Mouse (Mus musculus): Measurements from ENCODE around the gene Psmd7. TPM values are rescaled to one million over a fixed set of nuclear protein-coding genes. Genes with fewer than 3 reads are reported as not detected.
A peak's percentile ranks its signal among the peaks of the same experiment; 100 is the strongest.

Gene Psmd7
- polyA plus RNA-seq, 1 experiment from 2014 or later: 298 TPM

DNA sequence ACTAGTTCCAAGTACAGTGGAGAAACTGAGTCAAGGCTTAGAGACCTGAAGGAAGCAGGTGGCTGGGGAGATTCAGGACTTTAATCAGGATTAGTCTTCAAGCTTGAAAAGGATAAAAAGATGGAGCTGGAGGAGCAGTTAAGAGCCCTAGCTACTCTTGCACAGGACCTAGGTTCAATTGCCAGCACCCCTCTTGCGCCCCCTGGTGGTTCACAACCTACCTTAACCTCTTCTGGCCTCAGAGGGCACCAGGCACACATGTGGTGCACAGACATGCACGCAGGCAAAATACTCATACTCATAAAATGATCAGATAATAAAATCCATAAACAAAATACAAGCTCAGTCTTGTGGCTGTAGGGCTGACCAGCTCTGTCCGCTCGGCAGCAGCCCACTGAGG lies 15.8 kb downstream of the Psmd7 start:
- Histone ChIP-seq H3K4me3 (ENCODE audit: low read depth, low read length) (no peak overlapping the region), H3K36me3 (ENCODE audit: control insufficient read depth, insufficient read depth, low read length) (no peaks in the 10 kb centered on the region), H3K9me3 (ENCODE audit: control insufficient read depth, low read length) (no peaks in the 10 kb centered on the region), H3K4me1 (replicated peaks; ENCODE audit: control insufficient read depth, insufficient read depth, low read length) (no peaks in the 10 kb centered on the region), H3K27ac (ENCODE audit: low read depth, low read length) (no peak overlapping the region), H3K4me2 (ENCODE audit: low read depth, low read length, severe bottlenecking) (no peak overlapping the region), H3K9ac (ENCODE audit: low read length) (no peak overlapping the region), H3K27me3 (ENCODE audit: control insufficient read depth, insufficient read depth, low read length) (no peaks in the 10 kb centered on the region)
- ATAC-seq (replicated peaks; ENCODE audit: low FRiP score): no peak
- DNase-seq (ENCODE audit: low spot score): peak; percentile 81
- WGBS: 56% methylated on average over 4 of the region's 4 CpGs

DNA sequence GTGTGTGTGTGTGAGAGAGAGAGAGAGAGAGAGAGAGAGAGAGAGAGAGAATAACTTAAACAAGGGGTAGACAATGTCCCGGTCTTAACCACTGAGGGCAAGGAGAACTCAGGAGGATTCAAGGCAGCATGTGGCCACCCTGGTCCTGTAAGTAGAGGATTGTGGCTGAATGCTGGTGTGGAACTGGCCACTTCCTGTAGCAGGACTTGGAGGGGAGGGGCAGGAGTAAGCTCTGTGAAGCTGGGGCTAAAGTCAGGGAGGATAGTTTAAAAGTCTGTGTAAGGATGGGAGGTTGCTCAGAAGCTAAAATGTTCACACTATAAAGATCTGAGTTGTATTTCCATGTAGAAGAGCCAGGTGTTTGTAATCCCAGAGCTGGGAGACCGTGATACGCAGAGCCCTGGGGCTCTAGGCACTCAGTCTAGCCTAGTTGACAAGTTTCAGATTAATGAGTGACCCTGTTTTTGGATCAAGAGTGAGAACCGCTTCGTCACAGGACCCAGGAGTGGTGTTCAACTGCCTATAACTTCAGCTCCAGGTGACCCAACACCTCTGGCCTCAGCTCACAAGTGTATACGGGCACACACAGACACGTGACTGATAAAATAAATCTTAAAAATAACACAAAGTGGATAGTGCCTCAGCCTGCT lies 16.7 kb downstream of the Psmd7 start:
- peak; percentile 38 for DNase-seq (ENCODE audit: low spot score)
- Histone ChIP-seq H3K9ac (ENCODE audit: low read length) (no peak overlapping the region), H3K4me3 (ENCODE audit: low read depth, low read length) (no peak overlapping the region), H3K27ac (ENCODE audit: low read depth, low read length) (no peak overlapping the region), H3K4me1 (replicated peaks; ENCODE audit: control insufficient read depth, insufficient read depth, low read length) (no peaks in the 10 kb centered on the region), H3K4me2 (ENCODE audit: low read depth, low read length, severe bottlenecking) (no peak overlapping the region), H3K27me3 (ENCODE audit: control insufficient read depth, insufficient read depth, low read length) (no peaks in the 10 kb centered on the region), H3K9me3 (ENCODE audit: control insufficient read depth, low read length) (no peaks in the 10 kb centered on the region), H3K36me3 (ENCODE audit: control insufficient read depth, insufficient read depth, low read length) (no peaks in the 10 kb centered on the region)
- no peak for ATAC-seq (replicated peaks; ENCODE audit: low FRiP score)
- 92% methylated on average over 7 of the region's 7 CpGs for WGBS

DNA sequence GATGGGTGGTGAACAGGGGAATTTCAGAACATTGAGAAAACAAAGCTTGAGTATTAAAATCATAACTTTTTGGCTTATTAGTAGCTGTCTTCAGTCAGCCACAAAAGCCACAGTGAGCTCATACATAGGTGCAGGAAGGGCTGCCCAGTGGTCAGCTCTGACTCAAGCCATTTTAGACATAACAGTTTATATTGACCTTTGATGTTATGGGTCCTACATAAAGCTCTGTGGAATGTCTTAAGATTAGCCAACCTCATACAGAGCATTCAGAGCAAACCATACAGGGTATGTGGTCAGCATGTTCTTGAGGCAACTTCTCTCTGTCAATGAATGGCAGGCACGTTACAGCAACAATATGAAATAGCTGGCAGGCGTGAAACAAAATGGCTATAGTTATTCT lies 17.2 kb downstream of the Psmd7 start:
- H3K9ac ChIP-seq (ENCODE audit: low read length): no peak overlapping the region
- no peaks in the 10 kb centered on the region for H3K9me3 ChIP-seq (ENCODE audit: control insufficient read depth, low read length)
- DNase-seq (ENCODE audit: low spot score) (peak; percentile 4), ATAC-seq (replicated peaks; ENCODE audit: low FRiP score) (no peak)
- H3K36me3 ChIP-seq (ENCODE audit: control insufficient read depth, insufficient read depth, low read length): no peaks in the 10 kb centered on the region
- no peak overlapping the region for H3K27ac ChIP-seq (ENCODE audit: low read depth, low read length)
- no peak overlapping the region for H3K4me2 ChIP-seq (ENCODE audit: low read depth, low read length, severe bottlenecking)
- WGBS: 89% methylated on average over 2 of the region's 2 CpGs
- H3K4me3 ChIP-seq (ENCODE audit: low read depth, low read length): no peak overlapping the region
- no peaks in the 10 kb centered on the region for H3K4me1 ChIP-seq (replicated peaks; ENCODE audit: control insufficient read depth, insufficient read depth, low read length)
- H3K27me3 ChIP-seq (ENCODE audit: control insufficient read depth, insufficient read depth, low read length): no peaks in the 10 kb centered on the region

DNA sequence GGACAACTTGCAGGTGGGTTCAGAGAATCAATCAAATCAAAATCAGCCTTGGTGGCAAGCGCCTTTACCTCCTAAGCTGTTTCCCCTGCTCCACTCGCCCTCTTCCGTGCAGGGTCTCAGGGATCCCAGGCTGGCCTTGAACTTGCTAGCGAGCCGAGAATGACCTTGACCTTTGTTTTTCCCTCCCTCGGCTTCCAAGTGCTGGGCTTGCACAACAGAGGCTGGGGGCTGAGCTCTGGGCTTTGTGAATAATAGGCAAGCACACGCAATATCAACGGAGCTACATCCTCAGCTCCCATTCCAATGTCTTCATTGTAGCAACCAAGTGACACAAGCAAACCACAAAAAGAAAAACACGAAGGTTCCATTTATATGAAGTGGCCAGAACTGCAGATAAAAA lies 26.1 kb downstream of the Psmd7 start:
- DNase-seq (ENCODE audit: low spot score): no peak
- no peak overlapping the region for H3K27ac ChIP-seq (ENCODE audit: low read depth, low read length)
- WGBS: 81% methylated on average over 9 of the region's 9 CpGs

DNA sequence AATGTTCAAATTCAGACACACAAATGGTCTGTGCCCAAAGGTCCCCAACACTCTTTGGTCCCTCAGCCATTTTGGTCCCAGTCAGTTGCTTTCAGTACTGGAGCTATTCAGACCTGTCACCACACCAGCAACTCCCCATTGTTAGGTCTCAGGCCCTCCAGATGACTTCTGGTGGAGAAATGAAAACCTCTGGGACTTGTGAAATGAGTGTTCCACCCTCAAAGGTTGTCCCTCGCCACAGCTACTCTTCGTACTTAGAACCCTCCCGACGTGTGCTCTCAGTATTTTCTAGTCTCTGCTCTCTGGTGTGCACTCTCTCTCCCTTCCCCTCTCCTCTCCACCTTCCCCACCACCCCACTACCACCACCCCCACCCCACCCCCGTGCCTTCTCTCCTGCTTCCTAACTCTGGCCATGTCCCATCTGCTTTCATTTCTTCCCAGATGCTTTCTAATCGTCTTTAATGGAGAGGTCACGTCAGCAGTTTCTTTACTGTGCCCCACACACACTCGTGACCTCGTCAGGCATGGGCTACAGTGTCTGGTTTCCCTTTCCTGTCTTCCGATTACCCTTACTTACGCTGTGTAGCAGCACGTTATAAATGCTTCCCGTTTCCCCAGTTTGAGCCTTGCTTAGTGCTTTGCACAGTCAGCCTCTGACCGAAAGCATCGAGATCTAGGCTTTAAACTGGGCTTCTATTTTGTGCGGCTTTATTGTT lies 27.3 kb downstream of the Psmd7 start:
- H3K36me3 ChIP-seq (ENCODE audit: control insufficient read depth, insufficient read depth, low read length): no peaks in the 10 kb centered on the region
- ATAC-seq (replicated peaks; ENCODE audit: low FRiP score): no peak
- H3K27me3 ChIP-seq (ENCODE audit: control insufficient read depth, insufficient read depth, low read length): no peaks in the 10 kb centered on the region
- H3K4me2 ChIP-seq (ENCODE audit: low read depth, low read length, severe bottlenecking): no peak overlapping the region
- no peaks in the 10 kb centered on the region for H3K4me1 ChIP-seq (replicated peaks; ENCODE audit: control insufficient read depth, insufficient read depth, low read length)
- H3K27ac ChIP-seq (ENCODE audit: low read depth, low read length): no peak overlapping the region
- WGBS: 71% methylated on average over 16 of the region's 16 CpGs
- DNase-seq (ENCODE audit: low spot score): no peak
- H3K9ac ChIP-seq (ENCODE audit: low read length): no peak overlapping the region
- no peaks in the 10 kb centered on the region for H3K9me3 ChIP-seq (ENCODE audit: control insufficient read depth, low read length)
- H3K4me3 ChIP-seq (ENCODE audit: low read depth, low read length): no peak overlapping the region

More for the DNA sequence above, 26.1 kb downstream of the Psmd7 start:
- Histone ChIP-seq H3K4me2 (ENCODE audit: low read depth, low read length, severe bottlenecking) (no peak overlapping the region), H3K4me1 (replicated peaks; ENCODE audit: control insufficient read depth, insufficient read depth, low read length) (no peaks in the 10 kb centered on the region), H3K27me3 (ENCODE audit: control insufficient read depth, insufficient read depth, low read length) (no peaks in the 10 kb centered on the region), H3K9ac (ENCODE audit: low read length) (no peak overlapping the region), H3K4me3 (ENCODE audit: low read depth, low read length) (no peak overlapping the region), H3K9me3 (ENCODE audit: control insufficient read depth, low read length) (no peaks in the 10 kb centered on the region), H3K36me3 (ENCODE audit: control insufficient read depth, insufficient read depth, low read length) (no peaks in the 10 kb centered on the region)
- ATAC-seq (replicated peaks; ENCODE audit: low FRiP score): no peak

DNA sequence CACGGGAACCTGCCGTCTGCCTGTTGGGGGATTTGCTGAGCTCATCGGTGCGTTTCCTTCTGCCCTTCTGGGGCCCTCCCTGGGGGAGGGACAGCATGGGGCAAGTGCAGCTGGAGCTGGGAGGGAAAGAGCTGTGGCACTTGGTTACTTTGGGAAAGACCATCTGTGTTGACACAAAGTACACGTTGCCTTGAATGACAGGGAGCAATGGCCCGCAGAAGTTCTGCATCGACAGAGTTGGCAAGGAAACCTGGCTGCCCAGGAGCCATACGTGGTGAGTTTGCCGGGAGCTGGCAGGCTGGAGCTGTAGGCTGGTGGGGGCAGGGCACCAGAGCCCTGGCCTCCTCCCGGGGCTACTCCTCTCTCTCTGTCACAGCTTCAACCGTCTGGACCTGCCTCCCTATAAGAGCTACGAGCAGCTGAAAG lies 31.7 kb downstream of the Psmd7 start:
- ATAC-seq (replicated peaks; ENCODE audit: low FRiP score) (no peak), DNase-seq (ENCODE audit: low spot score) (no peak)
- 64% methylated on average over 12 of the region's 12 CpGs for WGBS
- Histone ChIP-seq H3K27ac (ENCODE audit: low read depth, low read length) (no peak overlapping the region), H3K4me2 (ENCODE audit: low read depth, low read length, severe bottlenecking) (no peak overlapping the region), H3K36me3 (ENCODE audit: control insufficient read depth, insufficient read depth, low read length) (no peaks in the 10 kb centered on the region), H3K27me3 (ENCODE audit: control insufficient read depth, insufficient read depth, low read length) (no peaks in the 10 kb centered on the region), H3K4me3 (ENCODE audit: low read depth, low read length) (no peak overlapping the region), H3K4me1 (replicated peaks; ENCODE audit: control insufficient read depth, insufficient read depth, low read length) (no peaks in the 10 kb centered on the region), H3K9me3 (ENCODE audit: control insufficient read depth, low read length) (no peaks in the 10 kb centered on the region), H3K9ac (ENCODE audit: low read length) (no peak overlapping the region)

DNA sequence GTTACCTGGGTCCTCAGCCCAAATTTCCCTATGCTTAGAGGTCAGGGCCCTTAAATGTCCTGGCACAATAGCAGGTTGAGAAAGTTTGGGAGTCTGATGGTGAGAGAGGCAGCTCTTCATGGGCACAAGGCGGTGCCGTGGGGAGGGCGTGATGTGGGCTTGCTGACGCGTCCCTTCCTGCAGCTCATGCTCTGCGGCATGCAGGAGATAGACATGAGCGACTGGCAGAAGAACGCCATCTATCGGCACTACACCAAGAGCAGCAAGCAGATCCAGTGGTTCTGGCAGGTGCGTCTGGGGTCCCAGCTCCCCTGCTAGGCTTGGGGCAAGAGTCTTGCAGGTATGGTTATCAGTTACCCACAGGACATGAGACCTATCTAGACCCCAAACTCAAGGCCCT lies 33.0 kb downstream of the Psmd7 start:
- H3K9me3 ChIP-seq (ENCODE audit: control insufficient read depth, low read length): no peaks in the 10 kb centered on the region
- no peaks in the 10 kb centered on the region for H3K27me3 ChIP-seq (ENCODE audit: control insufficient read depth, insufficient read depth, low read length)
- H3K9ac ChIP-seq (ENCODE audit: low read length): no peak overlapping the region
- H3K36me3 ChIP-seq (ENCODE audit: control insufficient read depth, insufficient read depth, low read length): no peaks in the 10 kb centered on the region
- H3K4me3 ChIP-seq (ENCODE audit: low read depth, low read length): no peak overlapping the region
- no peak overlapping the region for H3K27ac ChIP-seq (ENCODE audit: low read depth, low read length)
- H3K4me1 ChIP-seq (replicated peaks; ENCODE audit: control insufficient read depth, insufficient read depth, low read length): no peaks in the 10 kb centered on the region
- WGBS: 92% methylated on average over 10 of the region's 10 CpGs
- H3K4me2 ChIP-seq (ENCODE audit: low read depth, low read length, severe bottlenecking): no peak overlapping the region
- DNase-seq (ENCODE audit: low spot score) (peak; percentile 31), ATAC-seq (replicated peaks; ENCODE audit: low FRiP score) (no peak)

DNA sequence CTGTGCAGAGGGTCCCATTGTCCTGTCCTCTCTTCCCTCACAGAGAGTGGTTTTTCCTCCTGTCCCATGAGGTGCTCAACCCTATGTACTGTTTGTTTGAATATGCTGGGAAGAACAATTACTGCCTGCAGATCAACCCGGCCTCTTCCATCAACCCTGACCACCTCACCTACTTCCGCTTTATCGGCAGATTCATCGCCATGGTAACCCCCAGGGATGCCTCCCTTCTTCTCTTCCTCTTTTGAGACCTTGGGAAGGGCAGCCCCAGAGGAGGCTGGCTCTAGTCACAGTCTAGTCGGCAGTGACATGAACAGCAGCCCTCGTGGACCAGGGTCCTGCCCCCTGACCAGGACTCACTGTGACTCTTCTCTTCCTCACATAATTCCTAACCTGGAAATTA lies 36.0 kb downstream of the Psmd7 start:
- Histone ChIP-seq H3K9ac (ENCODE audit: low read length) (no peak overlapping the region), H3K4me3 (ENCODE audit: low read depth, low read length) (no peak overlapping the region), H3K9me3 (ENCODE audit: control insufficient read depth, low read length) (no peaks in the 10 kb centered on the region), H3K4me1 (replicated peaks; ENCODE audit: control insufficient read depth, insufficient read depth, low read length) (no peaks in the 10 kb centered on the region), H3K4me2 (ENCODE audit: low read depth, low read length, severe bottlenecking) (no peak overlapping the region), H3K27me3 (ENCODE audit: control insufficient read depth, insufficient read depth, low read length) (no peaks in the 10 kb centered on the region), H3K27ac (ENCODE audit: low read depth, low read length) (no peak overlapping the region), H3K36me3 (ENCODE audit: control insufficient read depth, insufficient read depth, low read length) (no peaks in the 10 kb centered on the region; the same call in 1 of the 2 replicates)
- peak; percentile 45 for DNase-seq (ENCODE audit: low spot score)
- WGBS: 55% methylated on average over 6 of the region's 6 CpGs
- ATAC-seq (replicated peaks; ENCODE audit: low FRiP score): no peak

DNA sequence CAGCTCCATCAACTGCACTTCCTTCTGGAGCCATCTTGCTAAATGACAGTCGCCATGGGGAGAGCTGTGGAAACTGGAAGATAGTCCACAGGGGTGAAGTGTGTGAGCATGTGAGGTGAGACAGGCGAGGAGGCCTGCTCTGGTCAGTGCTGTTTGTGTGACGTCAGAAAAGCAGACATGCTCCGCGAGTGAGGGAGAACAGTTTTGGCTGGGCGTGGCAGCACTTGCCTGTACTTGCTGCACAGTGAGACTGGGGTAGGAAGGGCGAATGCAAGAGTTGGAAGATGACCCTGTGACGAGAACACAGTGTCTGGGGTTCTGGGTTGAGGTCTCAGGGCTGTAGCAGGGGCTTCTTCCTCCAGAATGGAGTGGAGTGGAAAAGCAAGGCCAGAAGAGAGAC lies 41.4 kb downstream of the Psmd7 start:
- no peak overlapping the region for H3K9ac ChIP-seq (ENCODE audit: low read length)
- DNase-seq (ENCODE audit: low spot score) (no peak), ATAC-seq (replicated peaks; ENCODE audit: low FRiP score) (no peak)
- WGBS: 86% methylated on average over 8 of the region's 8 CpGs
- H3K27ac ChIP-seq (ENCODE audit: low read depth, low read length): no peak overlapping the region
- no peaks in the 10 kb centered on the region for H3K4me1 ChIP-seq (replicated peaks; ENCODE audit: control insufficient read depth, insufficient read depth, low read length)
- H3K27me3 ChIP-seq (ENCODE audit: control insufficient read depth, insufficient read depth, low read length): no peaks in the 10 kb centered on the region
- H3K4me2 ChIP-seq (ENCODE audit: low read depth, low read length, severe bottlenecking): no peak overlapping the region
- no peaks in the 10 kb centered on the region for H3K9me3 ChIP-seq (ENCODE audit: control insufficient read depth, low read length)
- no peaks in the 10 kb centered on the region; the same call in 1 of the 2 replicates for H3K36me3 ChIP-seq (ENCODE audit: control insufficient read depth, insufficient read depth, low read length)
- H3K4me3 ChIP-seq (ENCODE audit: low read depth, low read length): no peak overlapping the region
